Mouse (Mus musculus) intestine, embryonic 16.5 days (tissue): ENCODE measurements around the gene Mllt3. TPM values are rescaled to one million over a fixed set of nuclear protein-coding genes. Genes with fewer than 3 reads are reported as not detected.

Source experiments
- ATAC-seq: fragments of 200-750 bp; cut with Nextera tagmentation; 2 replicates; pipeline ENCODE4 v1.8.0; 2017; ENCODE audit warnings: moderate TSS enrichment, moderate library complexity
- H3K27ac ChIP-seq: fragments of 300-500 bp; sonication (generic); 2 replicates; pipeline ENCODE4 v1.5.1; 2014; ENCODE audit warnings: mild to moderate bottlenecking, low read length
- H3K27me3 ChIP-seq: fragments of 300-500 bp; sonication (generic); replicated peaks from 2 replicates; pipeline ENCODE4 v1.6.1; 2014; ENCODE audit warnings: low read length, control low read depth, mixed read lengths; ENCODE audit not compliant: control insufficient read depth, insufficient read depth
- H3K36me3 ChIP-seq: fragments of 300-500 bp; sonication (generic); 2 replicates; pipeline ENCODE4 v1.6.1; 2014; ENCODE audit warnings: low read length, control low read depth; ENCODE audit not compliant: control insufficient read depth, insufficient read depth
- H3K4me1 ChIP-seq: fragments of 300-500 bp; sonication (generic); 2 replicates; pipeline ENCODE4 v1.6.1; 2014; ENCODE audit warnings: low read length, control low read depth, mixed read lengths; ENCODE audit not compliant: control insufficient read depth, insufficient read depth
- H3K4me2 ChIP-seq: fragments of 300-500 bp; sonication (generic); 2 replicates; pipeline ENCODE4 v1.6.1; 2014; ENCODE audit warnings: low read depth, low read length, control low read depth
- H3K4me3 ChIP-seq: fragments of 300-500 bp; sonication (generic); 2 replicates; pipeline ENCODE4 v1.5.1; 2014; ENCODE audit warnings: mild to moderate bottlenecking, low read length
- H3K9ac ChIP-seq: fragments of 300-500 bp; sonication (generic); 2 replicates; pipeline ENCODE4 v1.6.1; 2014; ENCODE audit warnings: low read depth, low read length
- H3K9me3 ChIP-seq: fragments of 300-500 bp; sonication (generic); 2 replicates; pipeline ENCODE4 v1.6.1; 2016; ENCODE audit warnings: low read length, control low read depth; ENCODE audit not compliant: control insufficient read depth
- WGBS: fragments of 180-500 bp; shearing (Covaris S2); extraction: QIAGEN DNeasy Blood & Tissue Kit; methylation state at CpG from one replicate; pipeline ENCODE4 v1.1.7; 2014; 5-methylcytosine and 5-hydroxymethylcytosine counted together
- polyA plus RNA-seq: library from polyadenylated mRNA; unstranded; fragments of >200 nt; fragmentation: Nextera tagmentation; extraction: Ambion mirVana; gene quantifications from 2 replicates; pipeline ENCODE4 v1.2.1, GENCODE M21; 2015

Gene Mllt3
- polyA plus RNA-seq, 1 experiment from 2014 or later = 30.0 TPM

DNA sequence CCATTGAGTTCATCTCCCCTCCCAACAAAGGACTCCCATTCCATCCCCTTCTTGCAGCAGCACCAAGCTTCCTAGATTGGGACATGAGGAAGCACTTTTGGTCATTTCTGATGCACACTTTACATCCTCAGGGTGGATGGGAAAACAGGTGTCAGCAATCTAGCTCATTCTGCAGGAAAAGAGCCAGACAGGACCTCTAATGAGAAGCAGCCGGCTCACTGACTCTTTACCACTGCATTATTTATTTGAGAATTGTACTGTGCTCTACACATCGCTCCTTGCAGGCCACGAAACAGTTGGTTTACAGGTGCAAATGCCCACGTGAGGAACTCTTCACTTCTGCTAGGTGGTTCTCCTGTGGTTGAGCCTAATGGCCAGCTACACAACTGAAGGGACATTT is 237.9 kb downstream of the Mllt3 start:
- 78% methylated on average over 4 of the region's 4 CpGs for WGBS

DNA sequence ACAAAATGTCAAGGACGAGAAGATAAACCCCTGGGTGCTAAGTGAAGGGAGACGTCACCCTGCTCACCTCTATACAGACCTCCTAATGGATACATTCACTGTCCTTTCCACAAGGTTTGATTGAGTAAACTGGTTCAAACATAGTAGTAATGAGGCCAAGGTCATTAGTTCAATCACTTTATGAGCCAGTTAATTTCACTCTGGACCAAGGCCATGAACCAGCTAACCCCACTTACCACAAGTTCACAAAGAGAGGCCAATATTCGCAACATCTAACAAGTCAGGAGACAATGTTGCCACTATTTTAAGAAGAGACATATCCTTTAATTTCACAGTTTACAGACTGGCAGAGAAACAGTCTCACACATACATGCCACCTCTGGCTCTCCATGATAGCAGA is 238.9 kb downstream of the Mllt3 start:
- WGBS = 87% methylated on average over 3 of the region's 3 CpGs
- ATAC-seq = no peak

More for the DNA sequence above, 237.9 kb downstream of the Mllt3 start:
- H3K9me3 ChIP-seq = no peaks in the 10 kb centered on the region
- no peaks in the 10 kb centered on the region for H3K27me3 ChIP-seq
- H3K27ac ChIP-seq = no peak overlapping the region
- no peaks in the 10 kb centered on the region for H3K36me3 ChIP-seq
- no peak overlapping the region for H3K4me2 ChIP-seq
- peaks cover 2% of the 10 kb centered on the region; the same call in 1 of the 2 replicates for H3K4me1 ChIP-seq
- H3K4me3 ChIP-seq = no peak overlapping the region
- no peak for ATAC-seq
- H3K9ac ChIP-seq = no peak overlapping the region

DNA sequence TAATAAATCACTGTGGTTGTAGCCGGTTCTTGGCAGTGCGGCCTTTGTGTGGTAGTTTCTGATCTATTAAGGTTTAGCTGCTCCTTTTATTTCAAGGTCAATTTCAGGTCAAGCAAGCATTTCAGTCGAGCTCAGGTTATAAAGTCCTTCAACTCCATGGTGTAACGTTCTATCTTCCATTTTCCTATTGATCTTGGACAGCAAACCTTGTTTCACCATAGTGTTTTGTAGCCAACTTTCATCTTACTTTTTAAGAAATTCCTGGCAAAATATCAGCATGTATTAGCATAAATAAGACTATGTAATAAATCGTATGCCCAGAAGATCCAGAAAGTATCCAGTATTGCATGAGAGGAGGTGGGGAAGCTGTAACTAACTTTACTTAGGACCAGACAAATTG is 240.7 kb downstream of the Mllt3 start:
- WGBS = 70% methylated on average over 5 of the region's 5 CpGs
- ATAC-seq = no peak
- Histone ChIP-seq H3K36me3 (no peaks in the 10 kb centered on the region), H3K4me3 (no peak overlapping the region), H3K4me2 (no peak overlapping the region), H3K27ac (no peak overlapping the region), H3K9me3 (no peaks in the 10 kb centered on the region), H3K4me1 (no peaks in the 10 kb centered on the region), H3K9ac (no peak overlapping the region), H3K27me3 (no peaks in the 10 kb centered on the region)

More for the DNA sequence above, 238.9 kb downstream of the Mllt3 start:
- Histone ChIP-seq H3K9me3 (no peaks in the 10 kb centered on the region), H3K4me3 (no peak overlapping the region), H3K4me1 (peaks cover 2% of the 10 kb centered on the region; the same call in 1 of the 2 replicates), H3K36me3 (no peaks in the 10 kb centered on the region), H3K4me2 (no peak overlapping the region), H3K27me3 (no peaks in the 10 kb centered on the region), H3K9ac (no peak overlapping the region), H3K27ac (no peak overlapping the region)

DNA sequence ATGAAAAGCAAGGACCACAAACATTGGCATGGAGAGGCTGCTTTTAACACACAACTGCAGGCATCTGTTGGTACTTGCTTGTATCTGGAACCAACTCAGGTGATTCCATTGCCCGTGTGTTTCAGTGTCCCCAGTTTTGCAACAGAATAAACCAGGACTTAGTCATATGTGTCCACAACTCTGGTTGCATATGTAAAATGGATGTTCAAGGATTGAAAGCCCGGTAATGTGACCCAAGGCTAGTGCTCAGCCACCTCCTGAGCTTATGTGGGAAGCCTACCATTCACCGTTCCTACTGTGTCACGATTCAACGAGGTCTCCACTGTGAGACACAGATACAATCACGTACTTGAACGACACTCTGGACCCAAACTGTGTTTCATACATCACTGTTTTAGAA is 243.7 kb downstream of the Mllt3 start:
- Histone ChIP-seq H3K4me2 (no peak overlapping the region), H3K9ac (no peak overlapping the region), H3K27ac (no peak overlapping the region), H3K36me3 (no peaks in the 10 kb centered on the region), H3K4me3 (no peak overlapping the region), H3K9me3 (no peaks in the 10 kb centered on the region), H3K4me1 (0 out of 2 replicates have a peak, but pooled peaks cover 2% of the 10 kb centered on the region), H3K27me3 (no peaks in the 10 kb centered on the region)
- ATAC-seq = no peak
- WGBS = 93% methylated on average over 7 of the region's 7 CpGs

DNA sequence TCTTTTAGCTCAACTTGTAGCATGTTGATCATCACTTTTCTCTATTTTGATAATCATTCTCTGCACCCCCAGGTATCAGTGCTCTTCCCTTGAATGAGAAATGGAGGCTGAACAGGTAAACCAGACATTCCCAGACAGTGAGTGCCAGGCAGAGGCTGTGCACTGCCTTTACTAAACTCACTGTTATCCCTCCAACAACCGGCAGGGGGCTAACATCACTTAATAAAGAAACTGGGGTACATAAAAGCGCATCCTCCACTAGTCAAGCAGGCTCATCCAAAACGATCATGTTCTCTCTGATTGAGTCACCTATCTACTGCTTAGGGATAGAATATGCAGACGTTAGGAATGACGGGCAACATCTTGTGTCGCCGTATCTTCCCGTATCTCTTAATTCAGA is 244.5 kb downstream of the Mllt3 start:
- H3K27me3 ChIP-seq = no peaks in the 10 kb centered on the region
- H3K9me3 ChIP-seq = no peaks in the 10 kb centered on the region
- H3K4me3 ChIP-seq = no peak overlapping the region
- no peaks in the 10 kb centered on the region for H3K36me3 ChIP-seq
- no peak overlapping the region for H3K4me2 ChIP-seq
- no peak for ATAC-seq
- 0 out of 2 replicates have a peak, but pooled peaks cover 2% of the 10 kb centered on the region for H3K4me1 ChIP-seq
- 70% methylated on average over 8 of the region's 8 CpGs for WGBS
- H3K27ac ChIP-seq = no peak overlapping the region
- no peak overlapping the region for H3K9ac ChIP-seq

DNA sequence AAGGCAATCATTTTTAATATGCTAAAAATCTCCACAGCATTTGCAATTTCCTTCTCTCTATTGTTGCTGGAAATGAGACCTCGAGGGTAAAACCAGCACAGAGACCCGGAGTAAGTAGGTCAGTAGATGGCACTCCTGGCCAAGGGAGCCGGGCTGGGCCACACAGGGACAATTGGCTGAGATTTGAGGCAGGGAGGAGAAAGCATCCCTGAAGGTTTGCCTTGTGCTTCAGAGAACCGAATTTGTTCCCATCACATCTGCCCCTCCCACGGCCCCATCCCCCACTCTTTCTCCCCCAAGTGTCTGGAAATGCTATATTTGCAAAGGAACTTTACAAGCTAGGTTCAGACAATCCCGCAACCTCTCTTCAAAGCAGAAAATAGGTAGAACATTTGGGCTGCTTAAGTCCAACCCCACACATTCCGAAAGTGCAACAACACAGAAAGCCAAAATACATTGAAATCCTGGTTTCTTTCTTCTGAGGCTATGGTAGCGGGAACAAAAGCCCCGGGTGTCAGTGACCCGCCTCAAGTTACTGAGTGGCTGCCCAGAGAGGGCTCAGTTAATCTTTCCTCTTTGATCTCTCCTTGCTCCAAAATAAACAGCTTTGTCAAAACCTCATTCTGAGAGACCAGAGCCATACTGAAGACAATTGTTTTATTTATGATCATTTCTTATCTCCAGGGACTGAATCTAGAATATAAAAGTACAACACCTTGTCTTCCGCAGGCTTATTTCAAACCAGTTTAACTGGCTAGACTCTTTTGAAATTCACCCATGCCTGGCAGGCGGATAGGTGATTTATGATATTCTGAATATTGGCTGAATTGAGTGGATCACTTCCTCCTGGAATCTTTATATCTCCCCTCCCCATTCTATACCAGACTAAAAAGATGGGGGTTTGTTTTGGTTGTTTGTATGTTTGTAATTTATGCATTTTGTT is 247.8 kb downstream of the Mllt3 start:
- ATAC-seq = peak; percentile 81

DNA sequence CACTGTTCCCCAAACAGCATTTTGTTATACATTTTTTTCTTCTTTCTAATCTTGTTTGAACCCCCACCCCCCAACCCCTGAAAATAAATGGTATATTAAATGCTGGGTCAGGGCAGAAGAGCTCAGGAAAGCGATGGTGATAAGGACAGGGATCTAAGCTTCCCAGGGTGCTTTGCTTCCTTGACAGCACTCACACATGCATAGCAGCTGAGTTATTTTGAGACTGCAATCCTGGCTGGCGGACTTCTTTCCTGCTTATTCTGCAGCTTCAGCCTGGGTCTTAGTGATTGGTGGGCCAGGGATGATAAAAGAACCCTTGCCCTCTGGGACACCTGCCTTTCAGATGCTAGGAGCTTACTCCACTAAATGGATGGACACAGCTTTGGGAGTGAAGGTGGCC is 249.4 kb downstream of the Mllt3 start:
- no peak overlapping the region for H3K9ac ChIP-seq
- no peak for ATAC-seq
- 80% methylated on average over 2 of the region's 2 CpGs for WGBS
- 0 out of 2 replicates have a peak, but pooled peaks cover 5% of the 10 kb centered on the region for H3K36me3 ChIP-seq
- H3K4me2 ChIP-seq = no peak overlapping the region
- no peaks in the 10 kb centered on the region for H3K9me3 ChIP-seq
- H3K27ac ChIP-seq = no peak overlapping the region
- 0 out of 2 replicates have a peak, but pooled peaks cover 2% of the 10 kb centered on the region for H3K4me1 ChIP-seq
- no peaks in the 10 kb centered on the region for H3K27me3 ChIP-seq
- no peak overlapping the region for H3K4me3 ChIP-seq

More for the DNA sequence above, 247.8 kb downstream of the Mllt3 start:
- Histone ChIP-seq H3K4me3 (no peak overlapping the region), H3K4me2 (no peak overlapping the region), H3K9me3 (no peaks in the 10 kb centered on the region), H3K36me3 (0 out of 2 replicates have a peak, but pooled peaks cover 5% of the 10 kb centered on the region), H3K9ac (no peak overlapping the region), H3K27ac (no peak overlapping the region), H3K4me1 (0 out of 2 replicates have a peak, but pooled peaks cover 2% of the 10 kb centered on the region), H3K27me3 (no peaks in the 10 kb centered on the region)
- WGBS = 25% methylated on average over 12 of the region's 12 CpGs

DNA sequence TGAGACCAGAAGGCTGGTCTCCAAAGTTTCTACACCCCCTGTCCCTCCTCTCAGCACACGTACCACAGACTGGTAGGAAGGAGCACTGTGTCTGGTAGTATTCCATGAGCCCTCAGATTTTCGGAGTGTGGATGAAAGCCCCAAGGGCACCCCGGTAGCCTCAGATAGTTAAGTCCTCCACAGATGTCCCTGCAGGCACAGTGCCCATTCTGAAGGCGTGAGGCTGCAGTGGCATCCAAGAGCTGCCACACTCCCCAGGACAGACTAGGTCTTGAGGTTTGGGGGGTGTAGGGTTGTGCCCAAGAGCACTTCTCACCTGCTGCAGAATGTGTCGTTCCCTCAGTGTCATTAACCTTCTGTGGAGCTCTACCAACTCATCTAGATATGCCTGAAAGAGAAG is 251.2 kb downstream of the Mllt3 start:
- WGBS = 89% methylated on average over 5 of the region's 5 CpGs
- ATAC-seq = no peak
- Histone ChIP-seq H3K27me3 (no peaks in the 10 kb centered on the region), H3K36me3 (0 out of 2 replicates have a peak, but pooled peaks cover 5% of the 10 kb centered on the region), H3K27ac (no peak overlapping the region), H3K4me1 (0 out of 2 replicates have a peak, but pooled peaks cover 2% of the 10 kb centered on the region), H3K9me3 (no peaks in the 10 kb centered on the region), H3K4me2 (no peak overlapping the region), H3K9ac (no peak overlapping the region), H3K4me3 (no peak overlapping the region)

DNA sequence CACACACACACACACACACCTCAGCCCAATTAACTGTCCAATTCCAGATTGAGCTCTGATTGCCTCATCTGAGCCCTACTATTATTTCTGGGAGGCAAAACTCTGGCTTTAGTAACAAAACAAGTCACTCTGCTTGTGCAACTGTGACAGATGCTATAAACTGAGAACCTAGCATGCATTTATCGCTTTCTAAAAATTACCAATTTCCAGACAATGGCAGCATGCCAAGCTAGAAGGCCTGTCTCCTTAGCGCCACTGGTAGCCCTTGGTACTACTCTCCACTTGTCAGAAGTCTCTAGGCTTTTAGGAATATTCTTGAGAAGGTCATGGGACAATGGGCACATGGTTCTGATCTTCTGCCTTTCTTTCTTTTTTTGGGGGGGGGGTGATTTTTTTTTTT is 257.4 kb downstream of the Mllt3 start:
- Histone ChIP-seq H3K4me2 (no peak overlapping the region), H3K27ac (no peak overlapping the region), H3K4me3 (no peak overlapping the region), H3K9me3 (no peaks in the 10 kb centered on the region), H3K9ac (no peak overlapping the region), H3K4me1 (no peaks in the 10 kb centered on the region), H3K36me3 (no peaks in the 10 kb centered on the region), H3K27me3 (no peaks in the 10 kb centered on the region)
- no peak for ATAC-seq
- 83% methylated on average over 2 of the region's 2 CpGs for WGBS
